Mouse (Mus musculus) limb, embryonic 12.5 days (tissue): ENCODE results near the gene Skint5. TPM values are rescaled to one million over a fixed set of nuclear protein-coding genes. Genes with fewer than 3 reads are reported as not detected.
"Not testable (repeated sequence)": the region's sequence is repeated elsewhere in the genome, so short reads cannot be mapped to it uniquely, and the experiment has no call there.

Experiments used
- ATAC-seq: fragments of 200-750 bp; cut with Nextera tagmentation; 2 replicates; pipeline ENCODE4 v1.8.0; 2017; ENCODE audit warnings: low read depth, moderate TSS enrichment; ENCODE audit not compliant: insufficient number of reproducible peaks, insufficient read depth, low FRiP score, low TSS enrichment
- H3K27ac ChIP-seq: fragments of 300-500 bp; sonication (generic); 2 replicates; pipeline ENCODE4 v1.5.1; 2016; ENCODE audit warnings: mild to moderate bottlenecking, moderate library complexity
- H3K27me3 ChIP-seq: fragments of 300-500 bp; sonication (generic); 2 replicates; pipeline ENCODE4 v1.6.1; 2016; ENCODE audit warnings: mild to moderate bottlenecking, moderate library complexity
- H3K36me3 ChIP-seq: fragments of 300-500 bp; sonication (generic); 2 replicates; pipeline ENCODE4 v1.6.1; 2016; ENCODE audit warnings: mild to moderate bottlenecking, moderate library complexity
- H3K4me1 ChIP-seq: fragments of 300-500 bp; sonication (generic); replicated peaks from 2 replicates; pipeline ENCODE4 v1.6.1; 2016
- H3K4me2 ChIP-seq: fragments of 300-500 bp; sonication (generic); 2 replicates; pipeline ENCODE4 v1.6.1; 2016; ENCODE audit warnings: mild to moderate bottlenecking, moderate library complexity
- H3K4me3 ChIP-seq: fragments of 300-500 bp; sonication (generic); replicated peaks from 2 replicates; pipeline ENCODE4 v1.5.1; 2016; ENCODE audit warnings: mild to moderate bottlenecking
- H3K9ac ChIP-seq: fragments of 300-500 bp; sonication (generic); replicated peaks from 2 replicates; pipeline ENCODE4 v1.6.1; 2016; ENCODE audit warnings: mild to moderate bottlenecking, moderate library complexity
- H3K9me3 ChIP-seq: fragments of 300-500 bp; sonication (generic); 2 replicates; pipeline ENCODE4 v1.6.1; 2016; ENCODE audit warnings: mild to moderate bottlenecking, moderate library complexity
- WGBS: fragments of 180-500 bp; shearing (Covaris S2); methylation state at CpG from one replicate; pipeline ENCODE4 v1.1.7; 2016; 5-methylcytosine and 5-hydroxymethylcytosine counted together
- polyA plus RNA-seq: library from polyadenylated mRNA; unstranded; fragments of >200 nt; fragmentation: Nextera tagmentation; extraction: Ambion mirVana; gene quantifications from 2 replicates; pipeline ENCODE4 v1.2.1, GENCODE M21; 2016

The Skint5 gene
- not detected in 2 replicates for polyA plus RNA-seq

GRCm38 (mm10) chr4:113999403-113999802 lies at the start of gene Skint5:
Gene Skint5 (minus strand): TSS chr4:113999503.
- Histone ChIP-seq H3K36me3 (no peaks in the 10 kb centered on the region), H3K4me1 (no peaks in the 10 kb centered on the region), H3K9ac (no peak within 1 kb of the TSS), H3K27me3 (no peaks in the 10 kb centered on the region), H3K27ac (no peak within 1 kb of the TSS), H3K4me2 (no peak within 1 kb of the TSS), H3K4me3 (no peak within 1 kb of the TSS), H3K9me3 (peaks cover 13% of the 10 kb centered on the region)
- WGBS = 94% methylated on average over 3 of the region's 3 CpGs
- ATAC-seq = no peak

DNA sequence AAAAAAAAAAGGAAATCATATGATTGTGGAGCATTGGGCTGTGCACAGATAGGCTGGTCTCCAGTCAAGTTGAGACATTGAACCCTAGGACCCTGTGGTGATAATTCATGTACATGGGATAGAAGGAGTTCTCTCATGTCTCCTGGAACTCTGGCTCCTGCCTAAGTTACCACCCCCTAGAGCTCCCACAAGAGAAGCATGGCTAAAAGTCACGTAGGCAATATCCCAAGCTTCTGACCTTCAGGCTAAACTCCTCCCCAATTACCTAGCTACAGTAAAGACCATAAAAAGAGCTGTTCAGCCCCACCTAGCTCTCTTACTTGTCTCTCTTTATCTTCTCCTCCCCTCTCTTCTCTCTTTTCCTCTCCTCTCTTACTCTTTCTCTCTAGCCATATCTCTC lies 42.0 kb downstream of the Skint5 start:
- no peak overlapping the region for H3K4me2 ChIP-seq
- ATAC-seq = no peak
- H3K9me3 ChIP-seq = peaks cover 37% of the 10 kb centered on the region
- no peak overlapping the region for H3K27ac ChIP-seq
- H3K4me1 ChIP-seq = no peaks in the 10 kb centered on the region
- no peak overlapping the region for H3K9ac ChIP-seq
- no peak overlapping the region for H3K4me3 ChIP-seq
- no peaks in the 10 kb centered on the region for H3K27me3 ChIP-seq
- WGBS = 63% methylated on average over 1 of the region's 1 CpGs
- H3K36me3 ChIP-seq = no peaks in the 10 kb centered on the region

DNA sequence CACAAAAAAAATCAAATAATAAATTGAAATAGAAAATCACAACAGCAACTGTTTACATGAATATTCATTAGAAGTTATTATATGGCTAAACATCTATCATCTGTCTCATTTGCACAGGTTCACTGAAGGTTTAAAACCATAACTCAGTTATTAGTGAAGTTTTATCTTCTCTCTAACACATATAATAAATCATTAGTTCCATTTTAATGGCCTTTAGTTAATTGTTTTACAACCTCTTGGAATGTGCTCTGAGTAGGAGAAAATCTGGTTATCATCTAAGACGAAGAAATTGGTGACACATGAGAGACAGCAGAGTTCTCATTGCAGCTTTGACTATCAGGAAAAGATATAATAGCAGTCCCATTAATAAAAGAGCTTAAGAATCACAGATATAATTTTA lies 235.1 kb downstream of the Skint5 start:
- H3K27me3 ChIP-seq = no peaks in the 10 kb centered on the region
- H3K9me3 ChIP-seq = peaks cover 9% of the 10 kb centered on the region; the same call in 1 of the 2 replicates
- WGBS = 55% methylated on average over 1 of the region's 1 CpGs
- no peak overlapping the region for H3K4me2 ChIP-seq
- H3K36me3 ChIP-seq = no peaks in the 10 kb centered on the region
- H3K9ac ChIP-seq = no peak overlapping the region
- no peak for ATAC-seq
- no peaks in the 10 kb centered on the region for H3K4me1 ChIP-seq
- no peak overlapping the region for H3K27ac ChIP-seq
- no peak overlapping the region for H3K4me3 ChIP-seq

- ATAC-seq = no peak
- Histone ChIP-seq H3K9me3 (peaks cover 6% of the 10 kb centered on the region; the same call in 1 of the 2 replicates), H3K36me3 (no peaks in the 10 kb centered on the region), H3K9ac (no peak overlapping the region), H3K4me2 (no peak overlapping the region), H3K27me3 (no peaks in the 10 kb centered on the region), H3K4me3 (no peak overlapping the region), H3K4me1 (no peaks in the 10 kb centered on the region), H3K27ac (no peak overlapping the region)
- 50% methylated on average over 1 of the region's 1 CpGs for WGBS
Observed at GRCm38 (mm10) chr4:113763684-113764083, 235.6 kb downstream of the Skint5 start.

DNA sequence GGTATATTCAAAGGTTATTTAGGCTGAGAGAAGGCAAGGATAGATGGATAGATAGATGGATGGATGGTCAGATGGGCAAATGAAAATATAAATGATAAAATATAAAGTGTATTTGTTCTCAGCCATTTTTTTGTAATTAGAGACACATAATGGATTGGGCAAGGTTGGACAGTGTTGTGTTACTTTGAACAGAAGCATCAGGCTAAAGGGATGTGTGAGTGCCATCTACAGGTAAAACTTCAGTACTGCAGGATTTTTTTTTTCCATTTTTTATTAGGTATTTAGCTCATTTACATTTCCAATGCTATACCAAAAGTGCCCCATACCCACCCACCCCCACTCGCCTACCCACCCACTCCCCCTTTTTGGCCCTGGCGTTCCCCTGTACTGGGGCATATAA lies 551.1 kb downstream of the Skint5 start:
- not testable (repeated sequence) for H3K4me3 ChIP-seq, H3K36me3 ChIP-seq, ATAC-seq, H3K27ac ChIP-seq, H3K27me3 ChIP-seq, H3K4me1 ChIP-seq, H3K9ac ChIP-seq, H3K4me2 ChIP-seq
- peaks cover 39% of the 10 kb centered on the region for H3K9me3 ChIP-seq
- WGBS = 94% methylated on average over 2 of the region's 2 CpGs

Other genes with a start within 250 kb of the Skint5 start
- not detected in 2 replicates for gene Skint11, start 163.9 kb upstream of the Skint5 start, polyA plus RNA-seq